Mouse (Mus musculus): ENCODE data around the gene E130308A19Rik. TPM values are rescaled to one million over a fixed set of nuclear protein-coding genes. Genes with fewer than 3 reads are reported as not detected.

The E130308A19Rik gene
- polyA plus RNA-seq, 1 experiment from 2014 or later: 14.9 TPM

- no peak overlapping the region for H3K4me3 ChIP-seq (ENCODE audit: low read depth, low read length)
- H3K9me3 ChIP-seq (ENCODE audit: control insufficient read depth, low read length): no peaks in the 10 kb centered on the region
- H3K9ac ChIP-seq (ENCODE audit: low read depth, low read length): no peak overlapping the region
- DNase-seq (ENCODE audit: low spot score) (no peak), ATAC-seq (ENCODE audit: low read depth) (no peak)
- 79% methylated on average over 4 of the region's 4 CpGs for WGBS
- no peak overlapping the region for H3K4me2 ChIP-seq (ENCODE audit: low read depth, low read length)
- H3K4me1 ChIP-seq (ENCODE audit: control insufficient read depth, insufficient read depth, low read length): no peaks in the 10 kb centered on the region
- H3K36me3 ChIP-seq (ENCODE audit: control insufficient read depth, insufficient read depth, low read length): no peaks in the 10 kb centered on the region
- no peaks in the 10 kb centered on the region for H3K27me3 ChIP-seq (replicated peaks; ENCODE audit: control insufficient read depth, insufficient read depth, low read length)
- H3K27ac ChIP-seq (replicated peaks; ENCODE audit: low read depth, low read length): no peak overlapping the region
These were observed 19.0 kb downstream of the E130308A19Rik start for GRCm38 (mm10) chr4:59644992-59645391.

- no peaks in the 10 kb centered on the region for H3K27me3 ChIP-seq (replicated peaks; ENCODE audit: control insufficient read depth, insufficient read depth, low read length)
- no peaks in the 10 kb centered on the region for H3K4me1 ChIP-seq (ENCODE audit: control insufficient read depth, insufficient read depth, low read length)
- ATAC-seq (ENCODE audit: low read depth) (no peak), DNase-seq (ENCODE audit: low spot score) (no peak)
- H3K27ac ChIP-seq (replicated peaks; ENCODE audit: low read depth, low read length): no peak overlapping the region
- H3K9ac ChIP-seq (ENCODE audit: low read depth, low read length): no peak overlapping the region
- no peaks in the 10 kb centered on the region for H3K36me3 ChIP-seq (ENCODE audit: control insufficient read depth, insufficient read depth, low read length)
- no peaks in the 10 kb centered on the region for H3K9me3 ChIP-seq (ENCODE audit: control insufficient read depth, low read length)
- WGBS: 91% methylated on average over 2 of the region's 2 CpGs
- no peak overlapping the region for H3K4me3 ChIP-seq (ENCODE audit: low read depth, low read length)
- no peak overlapping the region for H3K4me2 ChIP-seq (ENCODE audit: low read depth, low read length)
These were observed 19.6 kb downstream of the E130308A19Rik start for GRCm38 (mm10) chr4:59645610-59646009.

GRCm38 (mm10) chr4:59646020-59646696, 20.1 kb downstream of the E130308A19Rik start:
- no peak overlapping the region for H3K4me2 ChIP-seq (ENCODE audit: low read depth, low read length)
- no peaks in the 10 kb centered on the region for H3K27me3 ChIP-seq (replicated peaks; ENCODE audit: control insufficient read depth, insufficient read depth, low read length)
- H3K4me1 ChIP-seq (ENCODE audit: control insufficient read depth, insufficient read depth, low read length): no peaks in the 10 kb centered on the region
- H3K36me3 ChIP-seq (ENCODE audit: control insufficient read depth, insufficient read depth, low read length): no peaks in the 10 kb centered on the region
- no peak overlapping the region for H3K27ac ChIP-seq (replicated peaks; ENCODE audit: low read depth, low read length)
- DNase-seq (ENCODE audit: low spot score) (no peak), ATAC-seq (ENCODE audit: low read depth) (no peak)
- H3K4me3 ChIP-seq (ENCODE audit: low read depth, low read length): no peak overlapping the region
- H3K9ac ChIP-seq (ENCODE audit: low read depth, low read length): no peak overlapping the region
- WGBS: 91% methylated on average over 10 of the region's 10 CpGs
- no peaks in the 10 kb centered on the region for H3K9me3 ChIP-seq (ENCODE audit: control insufficient read depth, low read length)

- no peaks in the 10 kb centered on the region for H3K9me3 ChIP-seq (ENCODE audit: control insufficient read depth, low read length)
- no peak overlapping the region for H3K4me3 ChIP-seq (ENCODE audit: low read depth, low read length)
- no peaks in the 10 kb centered on the region for H3K4me1 ChIP-seq (ENCODE audit: control insufficient read depth, insufficient read depth, low read length)
- no peaks in the 10 kb centered on the region for H3K27me3 ChIP-seq (replicated peaks; ENCODE audit: control insufficient read depth, insufficient read depth, low read length)
- no peak overlapping the region for H3K4me2 ChIP-seq (ENCODE audit: low read depth, low read length)
- DNase-seq (ENCODE audit: low spot score) (no peak), ATAC-seq (ENCODE audit: low read depth) (no peak)
- H3K27ac ChIP-seq (replicated peaks; ENCODE audit: low read depth, low read length): no peak overlapping the region
- WGBS: 91% methylated on average over 5 of the region's 5 CpGs
- H3K9ac ChIP-seq (ENCODE audit: low read depth, low read length): no peak overlapping the region
- no peaks in the 10 kb centered on the region for H3K36me3 ChIP-seq (ENCODE audit: control insufficient read depth, insufficient read depth, low read length)
These were observed 23.1 kb downstream of the E130308A19Rik start for GRCm38 (mm10) chr4:59649119-59649518.

GRCm38 (mm10) chr4:59652166-59652681, 26.2 kb downstream of the E130308A19Rik start:
- Histone ChIP-seq H3K9ac (ENCODE audit: low read depth, low read length) (no peak overlapping the region), H3K9me3 (ENCODE audit: control insufficient read depth, low read length) (no peaks in the 10 kb centered on the region), H3K4me3 (ENCODE audit: low read depth, low read length) (no peak overlapping the region), H3K27ac (replicated peaks; ENCODE audit: low read depth, low read length) (no peak overlapping the region), H3K27me3 (replicated peaks; ENCODE audit: control insufficient read depth, insufficient read depth, low read length) (no peaks in the 10 kb centered on the region), H3K4me2 (ENCODE audit: low read depth, low read length) (no peak overlapping the region), H3K36me3 (ENCODE audit: control insufficient read depth, insufficient read depth, low read length) (no peaks in the 10 kb centered on the region), H3K4me1 (ENCODE audit: control insufficient read depth, insufficient read depth, low read length) (no peaks in the 10 kb centered on the region)
- no peak for ATAC-seq (ENCODE audit: low read depth)
- DNase-seq (ENCODE audit: low spot score): no peak
- 79% methylated on average over 1 of the region's 1 CpGs for WGBS

- Histone ChIP-seq H3K4me1 (ENCODE audit: control insufficient read depth, insufficient read depth, low read length) (no peaks in the 10 kb centered on the region), H3K4me2 (ENCODE audit: low read depth, low read length) (no peak overlapping the region), H3K4me3 (ENCODE audit: low read depth, low read length) (no peak overlapping the region), H3K27ac (replicated peaks; ENCODE audit: low read depth, low read length) (no peak overlapping the region), H3K9me3 (ENCODE audit: control insufficient read depth, low read length) (no peaks in the 10 kb centered on the region), H3K9ac (ENCODE audit: low read depth, low read length) (no peak overlapping the region), H3K27me3 (replicated peaks; ENCODE audit: control insufficient read depth, insufficient read depth, low read length) (no peaks in the 10 kb centered on the region), H3K36me3 (ENCODE audit: control insufficient read depth, insufficient read depth, low read length) (no peaks in the 10 kb centered on the region)
- WGBS: 71% methylated on average over 5 of the region's 5 CpGs
- ATAC-seq (ENCODE audit: low read depth): no peak
- no peak for DNase-seq (ENCODE audit: low spot score)
These were observed 30.1 kb downstream of the E130308A19Rik start for GRCm38 (mm10) chr4:59656061-59656642.

- H3K4me3 ChIP-seq (ENCODE audit: low read depth, low read length): no peak overlapping the region
- no peak overlapping the region for H3K9ac ChIP-seq (ENCODE audit: low read depth, low read length)
- H3K9me3 ChIP-seq (ENCODE audit: control insufficient read depth, low read length): no peaks in the 10 kb centered on the region
- H3K36me3 ChIP-seq (ENCODE audit: control insufficient read depth, insufficient read depth, low read length): no peaks in the 10 kb centered on the region
- DNase-seq (ENCODE audit: low spot score) (no peak), ATAC-seq (ENCODE audit: low read depth) (no peak)
- no peak overlapping the region for H3K27ac ChIP-seq (replicated peaks; ENCODE audit: low read depth, low read length)
- H3K4me1 ChIP-seq (ENCODE audit: control insufficient read depth, insufficient read depth, low read length): no peaks in the 10 kb centered on the region
- 86% methylated on average over 1 of the region's 1 CpGs for WGBS
- no peak overlapping the region for H3K4me2 ChIP-seq (ENCODE audit: low read depth, low read length)
- H3K27me3 ChIP-seq (replicated peaks; ENCODE audit: control insufficient read depth, insufficient read depth, low read length): no peaks in the 10 kb centered on the region
These were observed 36.2 kb downstream of the E130308A19Rik start for GRCm38 (mm10) chr4:59662163-59662562.

GRCm38 (mm10) chr4:59663451-59663850, 37.4 kb downstream of the E130308A19Rik start:
- Histone ChIP-seq H3K4me3 (ENCODE audit: low read depth, low read length) (no peak overlapping the region), H3K36me3 (ENCODE audit: control insufficient read depth, insufficient read depth, low read length) (no peaks in the 10 kb centered on the region), H3K4me2 (ENCODE audit: low read depth, low read length) (no peak overlapping the region), H3K27me3 (replicated peaks; ENCODE audit: control insufficient read depth, insufficient read depth, low read length) (no peaks in the 10 kb centered on the region), H3K4me1 (ENCODE audit: control insufficient read depth, insufficient read depth, low read length) (0 out of 2 replicates have a peak, but pooled peaks cover 4% of the 10 kb centered on the region), H3K9ac (ENCODE audit: low read depth, low read length) (no peak overlapping the region), H3K27ac (replicated peaks; ENCODE audit: low read depth, low read length) (no peak overlapping the region), H3K9me3 (ENCODE audit: control insufficient read depth, low read length) (no peaks in the 10 kb centered on the region)
- ATAC-seq (ENCODE audit: low read depth) (no peak), DNase-seq (ENCODE audit: low spot score) (no peak)
- WGBS: 89% methylated on average over 6 of the region's 6 CpGs

All from embryonic facial prominence, embryonic 14.5 days (tissue).